Mouse (Mus musculus): ENCODE measurements around the gene Wdr90. TPM values are rescaled to one million over a fixed set of nuclear protein-coding genes. Genes with fewer than 3 reads are reported as not detected.
A peak's percentile ranks its signal among the peaks of the same experiment; 100 is the strongest.

Wdr90 gene
- 1 to 10 TPM; 3.9 to 6.2 TPM for total RNA-seq (2021)

DNA sequence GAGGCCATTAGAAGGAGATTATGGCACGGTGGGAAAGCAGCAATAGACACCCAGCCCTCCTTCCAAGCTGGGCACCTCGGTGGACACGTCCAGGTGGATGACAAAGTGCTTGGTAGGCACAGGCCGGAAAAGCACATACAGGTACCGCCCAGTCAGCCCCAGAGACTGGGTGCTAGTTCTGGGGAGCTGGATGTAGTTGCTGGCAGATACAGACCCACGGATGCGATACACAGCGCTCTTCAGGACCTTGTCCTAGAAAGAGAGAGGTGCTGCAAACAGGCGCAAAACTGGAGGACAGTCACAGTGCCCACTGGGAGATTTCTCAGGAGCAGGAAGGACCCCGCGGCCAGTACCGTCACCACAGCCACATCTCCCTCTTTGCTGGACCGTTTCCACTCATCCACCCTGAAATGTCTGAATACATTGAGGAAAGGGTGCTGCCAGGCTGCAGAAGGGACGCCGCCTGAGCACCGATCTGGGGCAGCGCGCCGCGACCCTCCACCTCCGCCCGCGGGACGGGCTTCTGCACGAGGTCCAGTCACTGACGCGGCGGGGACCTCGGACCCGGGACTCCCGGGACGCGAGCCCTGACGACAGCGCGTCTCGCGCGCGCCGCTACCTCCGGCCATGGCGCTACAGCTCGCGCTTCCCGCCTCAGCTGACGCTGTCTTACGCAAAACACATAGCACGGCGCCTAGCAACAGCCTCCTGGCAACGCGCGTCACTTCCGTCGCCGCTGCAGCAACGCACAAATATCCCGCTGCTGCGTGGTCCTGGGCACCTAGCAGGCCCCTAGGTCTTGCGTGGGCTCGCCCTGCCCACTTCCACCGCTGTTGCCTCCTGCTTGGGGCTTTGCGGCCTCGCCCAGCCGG is at the start of gene Wdr90:
Gene Wdr90 (minus strand): TSS at position 670 of the 872 bp plus-strand sequence.
- peak; percentile 93 for DNase-seq
- intact Hi-C loops (cut with DNase I), result no loop called here

DNA sequence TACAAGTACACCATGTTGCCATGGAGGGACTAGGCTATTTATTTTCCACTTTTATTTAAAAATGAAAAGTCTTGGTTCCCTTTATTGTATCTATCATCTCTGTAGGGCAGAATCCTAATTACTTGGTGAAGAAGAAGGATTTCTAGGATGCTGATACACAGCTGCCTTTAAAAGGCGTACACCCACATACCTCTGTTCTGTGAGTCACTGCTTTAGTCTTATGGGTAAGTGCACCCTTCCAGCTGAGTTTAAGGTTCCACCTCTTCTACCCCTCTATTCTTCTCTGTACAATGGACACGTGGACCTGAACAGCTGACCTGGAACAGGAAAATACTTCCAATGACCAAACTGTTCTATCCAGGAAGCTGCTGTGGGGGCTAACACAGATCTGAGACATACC is 46.3 kb upstream of the Wdr90 start:
- intact Hi-C loops (cut with DNase I), result no loop called here
- DNase-seq, result no peak

DNA sequence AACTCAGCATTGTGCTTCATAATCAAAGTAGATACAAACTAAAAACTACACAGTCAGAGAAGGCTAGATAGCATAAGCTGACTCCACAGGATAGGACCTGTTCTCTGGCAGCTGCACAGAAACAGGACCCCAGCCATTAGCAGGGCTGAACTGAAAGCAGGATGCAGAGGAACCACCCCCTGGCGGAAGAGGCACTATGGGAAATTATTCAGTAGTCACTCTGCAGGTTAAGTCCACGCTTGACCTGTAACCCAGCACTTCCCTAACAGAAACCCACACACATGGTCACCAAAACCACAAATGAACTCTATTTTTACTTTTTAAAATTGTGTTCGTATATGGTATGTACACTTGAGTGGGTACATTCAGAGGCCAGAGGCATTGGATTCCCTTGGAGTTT is 41.8 kb upstream of the Wdr90 start:
- intact Hi-C loops (cut with DNase I), result no loop called here
- no peak for DNase-seq

DNA sequence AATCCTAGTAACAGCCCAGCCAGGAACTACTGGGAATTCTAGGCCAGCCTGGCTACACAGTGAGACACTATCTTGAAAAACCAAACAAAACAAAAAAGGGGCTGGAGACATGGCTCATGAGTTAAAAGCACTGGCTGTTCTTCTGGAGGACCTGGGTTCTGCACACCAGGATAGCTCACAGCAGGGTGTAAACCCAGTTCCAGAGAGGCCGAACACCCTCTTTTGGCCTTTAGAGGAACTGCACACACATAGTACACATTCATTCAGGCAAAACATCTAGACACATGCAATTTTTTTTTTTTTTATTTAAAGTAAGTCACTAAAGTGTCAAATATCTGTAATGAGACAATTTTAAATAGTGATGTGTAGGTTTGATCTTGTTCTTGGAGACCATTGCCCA is 38.9 kb upstream of the Wdr90 start:
- intact Hi-C loops (cut with DNase I), result no loop called here

DNA sequence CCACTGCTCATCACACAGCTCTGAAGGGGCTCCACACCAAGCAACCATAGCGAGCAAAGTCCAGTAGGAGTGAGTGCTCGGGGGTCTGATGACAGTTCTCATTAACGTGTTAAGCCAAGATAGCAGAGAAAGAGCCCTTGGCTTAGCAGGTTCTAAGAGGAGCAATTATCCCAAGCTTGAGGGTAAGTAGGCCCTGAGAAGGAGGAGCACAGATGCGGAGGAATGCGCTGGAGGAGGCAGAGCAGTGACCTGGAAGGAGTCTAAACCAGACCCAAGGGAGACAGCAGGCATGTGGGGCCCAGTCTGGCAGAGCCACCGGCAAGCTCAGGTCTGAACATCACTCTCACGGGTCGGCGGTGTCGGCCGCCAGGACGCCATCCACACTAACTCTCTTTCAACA is 34.6 kb upstream of the Wdr90 start:
- intact Hi-C loops (cut with DNase I), result no loop called here
- DNase-seq, result no peak

More for the DNA sequence above, 38.9 kb upstream of the Wdr90 start:
- DNase-seq, result no peak

DNA sequence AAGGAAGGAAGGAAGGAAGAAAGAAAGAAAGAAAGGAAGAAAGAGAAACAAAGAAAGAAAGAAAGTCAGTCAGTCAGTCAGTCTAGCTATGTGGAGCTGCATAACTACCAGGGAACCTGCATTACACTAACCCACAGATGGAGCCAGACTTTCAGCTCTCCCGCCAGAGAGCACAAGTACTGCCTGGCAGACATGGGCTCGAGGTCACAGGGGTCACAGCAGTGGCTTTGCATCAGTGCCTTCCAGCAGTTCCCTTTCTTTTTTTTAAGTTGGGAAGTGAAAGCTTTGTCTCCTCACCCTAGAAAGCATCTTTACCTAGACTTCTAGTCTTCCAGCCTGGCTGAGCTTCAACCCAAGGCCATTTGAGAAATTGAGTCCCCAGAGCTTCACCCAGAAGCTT is 34.1 kb upstream of the Wdr90 start:
- intact Hi-C loops (cut with DNase I), result no loop called here
- peak in 1 of 2 experiments; percentile 37 for DNase-seq

DNA sequence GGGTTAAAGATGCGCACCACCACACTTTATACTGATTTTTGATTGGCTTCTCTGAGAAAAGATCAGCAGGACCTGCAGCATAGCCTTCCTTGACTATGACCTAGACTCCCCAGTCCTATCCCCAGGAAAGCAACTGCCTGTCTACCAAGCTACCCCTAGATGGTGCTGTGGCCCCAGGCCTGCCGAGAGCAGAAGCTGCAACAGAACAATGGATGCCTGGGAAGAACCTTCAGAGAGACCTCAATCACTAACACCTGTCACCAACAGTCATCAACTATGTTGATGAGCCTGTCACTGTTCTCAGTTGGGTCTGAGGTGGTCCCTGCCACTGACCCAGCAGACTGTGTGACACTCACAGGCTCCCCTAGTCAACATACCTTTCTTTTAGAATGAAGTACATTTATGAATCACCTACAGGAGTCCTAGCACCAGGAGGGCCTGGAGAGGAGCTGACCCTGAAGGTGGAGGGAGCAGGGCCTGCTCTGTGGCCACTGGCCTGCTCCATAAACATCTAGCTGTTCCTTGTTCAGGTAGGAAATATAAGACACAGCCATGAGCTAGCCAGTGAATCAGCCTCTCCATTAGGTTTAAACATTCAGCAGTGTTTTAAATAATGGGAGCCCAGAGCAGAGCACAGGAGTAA is 32.8 kb upstream of the Wdr90 start:
- intact Hi-C loops (cut with DNase I), result loop anchor here (1.0 to 5.0 kb wide), 3 partner anchors 48 to 198 kb away; partner anchors contain the start of genes Decr2, Nhlrc4 and Pigq
- DNase-seq, result peak; percentile 76 to 77

DNA sequence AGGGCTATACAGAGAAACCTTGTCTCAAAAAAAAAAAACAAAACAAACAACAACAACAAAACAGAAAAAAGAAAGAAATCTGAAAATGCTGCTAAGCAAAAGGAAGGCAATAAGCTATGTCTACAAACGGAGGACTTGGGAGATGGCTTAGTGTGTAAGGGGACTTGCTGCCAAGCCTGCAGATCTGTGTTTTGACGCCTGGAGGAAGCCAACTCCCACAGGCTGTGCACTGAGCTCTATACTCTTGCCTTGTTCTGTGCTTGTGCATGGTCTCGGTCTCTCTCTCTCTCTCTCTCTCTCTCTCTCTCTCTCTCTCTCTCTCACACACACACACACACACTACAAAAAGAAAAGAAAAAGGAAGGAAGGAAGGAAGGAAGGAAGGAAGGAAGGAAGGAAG is 27.5 kb upstream of the Wdr90 start:
- no peak for DNase-seq
- intact Hi-C loops (cut with DNase I), result no loop called here

DNA sequence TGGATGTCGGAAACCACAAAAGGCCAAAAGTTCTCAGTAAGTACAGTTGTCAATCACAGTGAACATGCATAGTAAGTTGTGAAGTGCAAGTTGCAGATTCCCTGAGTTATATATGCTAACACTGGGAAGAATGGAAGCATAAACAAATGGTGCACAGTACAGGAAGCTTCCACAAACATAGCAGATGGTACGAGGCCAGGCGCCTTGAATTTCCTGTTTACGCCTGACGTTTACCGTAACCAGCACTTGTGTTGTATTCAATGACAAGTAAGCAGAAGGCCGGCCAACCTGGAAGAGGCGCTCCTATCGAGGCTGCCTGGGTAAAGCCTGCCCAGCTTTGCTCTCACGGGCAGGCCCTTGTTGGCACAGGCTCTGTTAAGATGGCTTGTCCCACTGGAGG is 26.2 kb upstream of the Wdr90 start:
- intact Hi-C loops (cut with DNase I), result no loop called here
- DNase-seq, result no peak

DNA sequence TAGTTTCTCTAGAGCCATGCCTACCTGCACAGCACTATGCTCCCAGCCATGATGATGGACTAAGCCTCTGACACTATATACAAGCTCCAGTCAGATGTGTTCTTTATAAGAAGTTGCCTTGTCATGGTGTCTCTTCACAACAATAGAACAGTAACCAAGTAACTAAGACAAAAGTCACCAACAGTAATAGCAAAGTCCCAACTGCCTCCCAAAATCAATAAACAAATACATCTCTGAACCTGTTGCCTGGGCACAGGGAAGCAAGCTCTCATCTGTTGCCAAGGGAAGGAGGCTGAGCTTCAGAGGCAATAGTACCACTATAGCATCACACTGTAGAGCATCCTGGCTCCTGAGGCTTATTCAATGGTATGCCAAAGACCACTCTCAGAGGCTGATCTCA is 25.5 kb upstream of the Wdr90 start:
- no peak for DNase-seq
- intact Hi-C loops (cut with DNase I), result no loop called here

DNA sequence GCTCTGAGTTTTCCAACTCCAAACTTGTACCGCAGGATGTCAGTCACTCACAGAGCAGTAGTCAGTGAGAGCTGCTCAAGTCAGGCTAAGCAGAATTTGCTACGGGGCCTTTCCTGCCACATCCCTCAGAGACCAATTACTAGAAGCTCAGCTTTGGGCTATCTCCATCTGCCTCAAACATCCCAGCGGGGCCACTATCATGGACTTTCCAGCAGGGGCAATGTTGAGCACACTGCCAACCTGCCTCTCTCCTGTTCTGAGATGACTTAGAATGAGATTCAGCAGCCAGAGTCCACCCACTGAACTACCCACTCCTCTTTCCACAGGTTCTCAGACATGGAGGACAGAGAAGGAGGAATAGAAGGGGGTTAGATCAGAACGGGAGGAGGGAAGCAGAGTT is 24.3 kb upstream of the Wdr90 start:
- intact Hi-C loops (cut with DNase I), result no loop called here
- no peak for DNase-seq

DNA sequence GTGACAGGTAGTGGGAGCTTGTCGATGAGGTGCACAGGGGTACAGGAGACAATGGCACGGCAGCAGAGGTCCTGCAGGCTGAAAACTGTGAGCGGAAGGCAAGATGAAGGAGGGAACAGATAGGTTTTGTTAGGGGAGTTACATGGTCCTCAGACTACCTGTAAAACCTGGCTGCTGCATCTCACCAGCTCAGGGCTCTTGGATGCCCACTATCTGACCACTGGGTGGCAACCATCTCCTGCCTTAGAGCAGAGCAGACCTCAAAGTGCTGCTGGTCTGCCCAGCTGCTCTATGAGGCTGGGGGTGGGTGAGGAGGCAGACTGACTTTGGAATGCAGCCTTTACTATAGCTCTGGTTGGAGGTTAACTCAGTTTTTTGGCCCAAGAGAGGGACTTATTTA is 22.5 kb upstream of the Wdr90 start:
- no peak for DNase-seq
- intact Hi-C loops (cut with DNase I), result no loop called here

DNA sequence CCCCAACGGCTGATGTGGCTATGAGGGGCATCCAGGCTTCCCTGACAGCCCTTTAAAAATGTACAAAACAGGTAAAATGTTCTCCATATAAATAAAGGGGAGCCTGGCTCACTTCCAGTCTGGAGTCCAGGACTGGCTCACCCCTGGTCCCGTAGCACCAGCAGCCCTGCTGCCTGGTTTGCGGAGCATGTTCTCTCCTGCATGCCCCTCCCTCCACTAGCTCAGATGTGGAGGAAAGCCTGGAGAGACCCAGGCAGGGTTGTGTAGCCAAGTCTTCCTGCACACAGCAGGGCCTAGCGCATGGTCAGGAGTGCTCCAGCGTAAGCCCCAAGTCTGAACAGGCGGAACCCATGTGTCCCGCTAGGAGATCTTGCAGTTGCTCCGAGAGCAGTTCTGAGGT is 22.0 kb upstream of the Wdr90 start:
- no peak for DNase-seq
- intact Hi-C loops (cut with DNase I), result no loop called here

DNA sequence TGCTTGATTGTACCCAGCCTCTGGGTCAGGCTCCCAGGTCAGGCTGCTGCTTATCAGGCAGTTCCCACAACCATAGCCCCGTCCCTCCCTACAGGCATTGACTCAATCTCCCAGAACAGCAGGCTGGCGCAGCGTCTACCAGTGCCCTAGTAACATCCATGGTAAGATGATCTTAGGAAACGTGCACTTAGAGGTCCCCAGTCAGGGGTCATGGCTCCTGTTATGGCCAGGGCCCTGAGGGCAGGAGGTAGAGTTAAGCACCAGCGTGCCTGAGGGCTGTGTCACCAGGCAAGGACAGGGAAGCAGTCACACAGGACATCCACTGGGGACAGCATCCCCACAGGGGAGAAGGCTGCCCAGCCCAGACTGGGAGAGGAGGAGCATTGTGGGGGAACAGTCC is 21.0 kb upstream of the Wdr90 start:
- DNase-seq, result no peak
- intact Hi-C loops (cut with DNase I), result no loop called here

DNA sequence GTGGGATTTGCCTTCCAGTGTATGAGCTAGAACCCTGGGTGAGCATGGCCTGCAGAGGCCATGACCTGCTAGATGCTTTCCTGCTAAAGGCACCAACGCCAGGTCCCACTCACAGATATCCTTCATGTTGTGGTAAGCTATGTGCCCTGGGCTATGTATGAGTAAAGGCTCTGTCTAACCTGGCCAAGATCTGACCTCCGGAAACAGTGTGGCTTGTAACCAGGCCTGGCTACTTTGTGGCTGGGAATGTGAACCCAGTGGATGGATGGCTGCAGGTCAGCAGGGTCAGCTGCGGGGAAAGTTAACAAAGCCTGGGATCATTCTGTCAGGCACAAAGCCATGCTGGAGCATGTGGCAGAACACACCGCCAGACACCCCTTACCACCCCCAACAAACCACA is 20.4 kb upstream of the Wdr90 start:
- intact Hi-C loops (cut with DNase I), result no loop called here
- no peak for DNase-seq

DNA sequence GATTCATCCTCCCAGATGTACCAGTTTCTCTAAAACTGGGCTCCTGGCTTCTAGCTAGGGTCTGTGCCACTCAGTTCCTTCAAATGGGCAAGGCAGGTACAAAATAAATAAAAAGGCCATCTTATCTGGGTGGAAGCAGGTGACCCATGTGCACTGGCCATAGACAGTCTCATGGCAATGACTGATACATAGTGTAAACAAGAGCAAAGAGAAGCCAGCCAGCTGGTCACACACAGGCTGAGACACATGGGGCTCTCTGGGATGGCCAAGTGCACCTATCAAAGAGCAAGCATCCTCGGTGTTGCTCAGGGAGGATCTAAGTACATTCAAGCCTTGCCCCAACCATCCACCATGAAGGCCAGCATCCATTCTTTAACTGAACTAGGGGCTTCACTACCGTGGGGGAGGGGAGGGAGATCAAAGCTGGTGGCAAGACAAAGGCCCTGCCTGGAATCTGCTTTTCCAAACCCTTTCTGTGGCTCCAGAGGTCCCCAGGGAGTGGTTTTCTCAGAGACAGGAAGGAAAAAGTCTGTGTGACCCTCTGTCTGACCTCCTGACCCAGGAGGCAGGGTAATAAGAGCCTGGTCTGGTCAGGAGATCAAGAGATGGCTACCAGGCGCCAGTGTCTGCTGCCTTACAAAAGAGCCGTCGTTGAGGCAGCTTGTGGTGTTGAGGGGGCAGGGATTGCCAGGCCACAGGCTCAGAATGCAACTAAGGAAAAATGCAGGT is 19.8 kb upstream of the Wdr90 start:
- no peak for DNase-seq
- intact Hi-C loops (cut with DNase I), result no loop called here

DNA sequence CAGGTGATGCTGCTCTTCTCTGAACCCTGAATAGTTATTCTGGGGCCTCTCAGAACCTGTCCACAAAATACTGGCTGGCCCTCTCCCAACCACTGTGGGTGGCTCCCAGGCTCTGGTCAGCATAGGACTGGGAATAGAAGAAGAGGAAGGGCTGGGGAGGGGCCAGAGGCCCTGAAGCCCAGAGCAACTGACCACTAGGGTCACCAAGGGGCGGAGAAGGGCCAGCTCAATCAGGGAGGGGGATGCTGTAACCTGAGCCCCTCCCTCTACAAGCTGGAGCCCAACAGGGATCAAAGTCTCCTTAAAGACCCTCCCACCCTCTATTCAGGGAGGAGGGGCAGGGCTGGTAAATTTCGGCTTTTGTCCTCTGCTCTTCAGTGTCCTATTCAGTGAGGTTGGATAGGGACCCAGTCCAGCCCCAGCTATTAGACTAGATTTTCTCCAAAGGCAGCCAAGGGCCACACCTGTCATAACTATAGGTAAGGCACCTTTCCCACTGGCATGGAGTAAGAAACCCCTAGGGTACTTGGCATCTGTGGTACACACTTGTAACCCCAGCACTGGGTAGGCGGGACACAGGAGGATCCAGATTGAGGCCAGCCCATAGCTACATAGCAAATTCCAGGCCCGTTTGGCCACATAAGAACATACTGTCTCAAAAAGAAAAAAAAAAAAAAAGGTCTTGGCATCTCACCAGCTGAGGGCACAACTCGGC is 19.1 kb upstream of the Wdr90 start, which contains the start of gene Wfikkn1:
Gene Wfikkn1 (minus strand): TSS at position 663 of the 715 bp plus-strand sequence.
- DNase-seq, result no peak
- intact Hi-C loops (cut with DNase I), result no loop called here

DNA sequence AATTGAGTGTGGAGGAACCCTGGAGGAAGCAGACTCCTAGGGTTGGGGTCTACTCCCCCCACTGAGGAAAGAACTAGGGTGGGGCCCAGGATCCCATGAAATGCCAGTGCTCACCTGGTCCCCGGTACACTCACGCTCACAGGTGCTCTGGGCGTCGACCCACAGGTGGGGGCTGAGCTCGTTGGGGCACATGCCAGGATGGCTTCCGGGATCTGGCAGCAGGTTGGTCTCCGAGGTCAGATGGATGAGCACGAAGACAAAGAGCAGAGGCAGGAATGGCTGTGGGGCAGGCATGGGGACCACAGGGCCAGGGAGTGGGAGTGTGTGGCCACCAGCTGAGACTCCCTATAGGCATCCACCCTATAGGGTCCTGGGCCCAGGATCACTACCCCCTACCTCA is 18.4 kb upstream of the Wdr90 start:
- intact Hi-C loops (cut with DNase I), result no loop called here
- no peak for DNase-seq

DNA sequence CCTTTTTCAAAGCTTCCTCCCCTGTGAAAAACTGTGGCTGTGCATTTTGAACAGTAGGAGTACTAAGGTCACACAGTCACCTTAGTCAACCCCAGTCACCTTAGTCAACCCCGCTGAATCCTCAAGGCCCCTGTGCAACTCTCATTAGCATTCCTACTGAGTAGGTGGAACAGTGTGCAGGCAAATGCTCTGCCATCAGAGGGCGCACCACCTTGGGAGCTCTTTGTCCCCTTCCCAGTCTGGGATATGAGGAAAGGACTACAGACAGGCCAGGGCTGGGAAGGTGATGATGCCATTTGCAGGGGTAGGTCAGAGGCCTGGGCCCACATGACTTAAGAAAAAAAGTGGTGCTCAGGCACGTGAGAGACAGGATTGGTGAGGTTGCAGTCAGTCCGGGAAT is 18.0 kb upstream of the Wdr90 start:
- intact Hi-C loops (cut with DNase I), result no loop called here
- no peak for DNase-seq

DNA sequence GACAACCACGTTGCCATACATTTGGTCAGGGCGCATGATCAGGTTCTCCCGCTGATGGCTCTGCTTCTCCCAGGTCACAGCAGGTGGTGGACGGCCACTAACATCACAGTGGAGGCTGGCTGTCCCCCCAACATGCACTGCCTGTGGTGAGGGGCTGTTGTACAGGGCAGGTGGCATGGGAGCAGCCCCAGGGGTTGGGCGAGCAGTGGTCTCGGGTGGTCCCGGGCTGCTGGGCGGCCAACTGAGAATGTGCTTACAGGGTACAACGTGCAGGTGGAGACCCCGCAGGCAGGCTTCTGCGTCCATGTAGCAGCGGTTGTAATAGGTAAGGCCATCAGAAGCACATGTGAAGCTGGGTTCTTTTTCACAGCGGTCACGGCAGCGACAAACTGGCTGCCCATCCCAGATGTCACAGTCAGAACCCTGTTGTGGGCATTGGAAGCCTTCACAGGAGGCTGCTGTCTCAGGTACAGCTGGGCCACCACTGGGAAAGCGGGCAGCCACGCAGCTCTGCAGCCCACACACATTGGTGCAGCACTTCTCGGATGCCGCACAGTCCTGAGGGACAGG is 17.4 kb upstream of the Wdr90 start:
- intact Hi-C loops (cut with DNase I), result no loop called here
- DNase-seq, result no peak
